Comparison of ENCODE assay signal across 15 mouse cellular contexts in genomic region chr4:47272452-47273130, GRCm38 (mm10).
A peak's percentile ranks its signal among the peaks of the same experiment; 100 is the strongest.
DNase-seq lines count a peak whose midpoint lies in the region; ATAC-seq lines count a peak whose summit lies in the region.
"Had no signal": no experiment of that assay in that cellular context is flagged by ENCODE, and none has a peak within 500 bp of the region (broad histone marks: within the 10 kb centered on the region; RNA-seq: fewer than 3 reads in every experiment).

No protein-coding gene starts in this region.

- peak; percentile 64 for DNase-seq in layer of hippocampus, adult 9-11 months
- DNase-seq in layer of hippocampus, adult 18-20 months (ENCODE audit: low spot score in 2 of 2): no peak
- peak; percentile 83 for DNase-seq in CD4-positive, CD25-positive, alpha-beta regulatory T cell, adult 2 months (ENCODE audit: low read depth, low spot score)
- DNase-seq in thymus, postnatal 25 days: peak; percentile 79
- DNase-seq in kidney, postnatal 10 days: no peak
- DNase-seq in testis, postnatal 10 days (ENCODE audit: low spot score): no peak
- DNase-seq: B cell, adult 2 months; cerebellum, adult 11 months; cerebellum, postnatal 36 days; forebrain, postnatal 0 days; gastrocnemius, postnatal 14 days; heart, adult 2 months; kidney, adult 9 months had no signal

- ATAC-seq in inflammation-experienced regulatory T-cells, adult 6 months: peak; percentile 75
- ATAC-seq: forebrain, postnatal 0 days; liver, embryonic 12.5 days had no signal

Comparison
In these comparisons a context has a peak if more than half of its experiments do, and no peak if none do; other contexts are left out.
1. DNase-seq: peak in layer of hippocampus, adult 9-11 months (single experiment), CD4-positive, CD25-positive, alpha-beta regulatory T cell, adult 2 months (single experiment) and thymus, postnatal 25 days (single experiment); none in layer of hippocampus, adult 18-20 months (0 of 2), kidney, postnatal 10 days (single experiment) and testis, postnatal 10 days (single experiment).